Mouse (Mus musculus) mammary gland, adult 2 months (tissue): ENCODE data around the gene Selenoh. TPM values are rescaled to one million over a fixed set of nuclear protein-coding genes. Genes with fewer than 3 reads are reported as not detected.

ENCODE experiments used
- polyA plus RNA-seq: library from polyadenylated mRNA; depleted of rRNA; stranded (reverse); fragments of >200 nt; gene quantifications from 2 replicates; pipeline ENCODE4 v1.2.3, GENCODE M21; 2012; ENCODE audit warnings: low replicate concordance; rRNA removed

The Selenoh gene
- 29.8 and 68.7 TPM in 2 replicates for polyA plus RNA-seq

GRCm38 (mm10) chr2:84670569-84670933 is at the start of gene Selenoh:
TSS of gene Selenoh (minus strand) at chr2:84670770.

GRCm38 (mm10) chr2:84714811-84715561 is 44.4 kb upstream of the Selenoh start, which contains the start of gene Zdhhc5:
TSS of gene Zdhhc5 (minus strand) at chr2:84715180.

GRCm38 (mm10) chr2:84679016-84679415 is 8.4 kb upstream of the Selenoh start, which contains the start of gene Tmx2:
TSS of gene Tmx2 (minus strand) at chr2:84679140.

GRCm38 (mm10) chr2:84677968-84678880 is 7.7 kb upstream of the Selenoh start, which contains the start of the genes Gm28635 and Med19:
TSS of gene Gm28635 (minus strand) at chr2:84678041.
TSS of gene Med19 (plus strand) at chr2:84678402.

GRCm38 (mm10) chr2:84658806-84659205 is 11.8 kb downstream of the Selenoh start, which contains the start of gene Btbd18:
TSS of gene Btbd18 (plus strand) at chr2:84659079.

GRCm38 (mm10) chr2:84650464-84651195 is 19.9 kb downstream of the Selenoh start, which contains the start of gene Ctnnd1:
TSS of gene Ctnnd1 (minus strand) at chr2:84650765.

Other genes starting within 250 kb of the Selenoh start
- 4.5 and 9.7 TPM in 2 replicates for gene Calcrl, start 245.4 kb downstream of the Selenoh start, polyA plus RNA-seq
- 2.3 and 8.7 TPM in 2 replicates for gene Tfpi, start 194.0 kb downstream of the Selenoh start, polyA plus RNA-seq
- gene Ctnnd1, start 20.0 kb downstream of the Selenoh start, polyA plus RNA-seq = 27.4 and 52.9 TPM in 2 replicates
- gene Btbd18, start 11.7 kb downstream of the Selenoh start, polyA plus RNA-seq = not detected in 2 replicates
- gene Gm28635, start 7.3 kb upstream of the Selenoh start, polyA plus RNA-seq = not detected in 2 replicates
- 8.2 and 8.9 TPM in 2 replicates for gene Med19, start 7.6 kb upstream of the Selenoh start, polyA plus RNA-seq
- 50.7 and 78.8 TPM in 2 replicates for gene Tmx2, start 8.4 kb upstream of the Selenoh start, polyA plus RNA-seq
- gene Zdhhc5, start 44.4 kb upstream of the Selenoh start, polyA plus RNA-seq = 40.8 and 51.4 TPM in 2 replicates
- 8.7 and 13.1 TPM in 2 replicates for gene Clp1, start 56.6 kb upstream of the Selenoh start, polyA plus RNA-seq
- 9.9 and 12.8 TPM in 2 replicates for gene Ypel4, start 63.3 kb upstream of the Selenoh start, polyA plus RNA-seq
- gene Gm19426, start 72.9 kb upstream of the Selenoh start, polyA plus RNA-seq = 2.1 and 3.1 TPM in 2 replicates
- gene Serping1, start 104.7 kb upstream of the Selenoh start, polyA plus RNA-seq = 611 and 890 TPM in 2 replicates
- 26.8 and 39.4 TPM in 2 replicates for gene Ube2l6, start 128.1 kb upstream of the Selenoh start, polyA plus RNA-seq
- gene Smtnl1, start 151.9 kb upstream of the Selenoh start, polyA plus RNA-seq = 8.6 TPM in 1 of 2 replicates, not detected in the other
- gene Timm10, start 156.2 kb upstream of the Selenoh start, polyA plus RNA-seq = 22.0 and 45.6 TPM in 2 replicates
- gene Slc43a1, start 168.1 kb upstream of the Selenoh start, polyA plus RNA-seq = 51.6 and 66.7 TPM in 2 replicates
- 11.3 and 38.0 TPM in 2 replicates for gene Rtn4rl2, start 215.9 kb upstream of the Selenoh start, polyA plus RNA-seq